Mouse (Mus musculus) liver, postnatal 0 days (tissue): Measurements from ENCODE around the gene Olfr703.

Source experiments
- CTCF ChIP-seq: sonication (generic); IDR thresholded peaks from 2 replicates; pipeline ENCODE4 v1.5.1; 2016; ENCODE audit warnings: antibody characterized with exemption, low read depth
- EP300 ChIP-seq: IDR thresholded peaks from 2 replicates; pipeline ENCODE4 v1.6.1; 2016; ENCODE audit warnings: antibody characterized with exemption, low read depth, mild to moderate bottlenecking

DNA sequence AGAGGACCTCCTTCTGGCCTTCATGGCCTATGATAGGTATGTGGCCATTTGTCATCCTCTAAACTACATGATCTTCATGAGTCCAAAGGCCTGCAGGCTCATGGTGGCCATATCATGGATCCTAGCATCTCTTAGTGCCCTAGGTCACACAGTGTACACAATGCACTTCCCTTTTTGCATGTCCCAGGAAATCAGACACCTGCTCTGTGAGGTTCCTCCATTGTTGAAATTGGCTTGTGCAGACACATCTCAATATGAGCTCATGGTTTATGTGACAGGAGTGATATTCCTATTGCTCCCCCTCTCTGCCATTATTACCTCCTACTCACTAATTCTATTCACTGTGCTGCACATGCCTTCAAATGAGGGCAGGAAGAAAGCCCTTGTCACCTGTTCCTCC, 24.7 kb upstream of the Olfr703 start:
- no peak for TF ChIP-seq CTCF
- TF ChIP-seq EP300: no peak
